Mouse (Mus musculus): Measurements from ENCODE around the gene Arhgdib. TPM values are rescaled to one million over a fixed set of nuclear protein-coding genes. Genes with fewer than 3 reads are reported as not detected.

The Arhgdib gene
- polyA plus RNA-seq, 1 experiment, result 10.5 TPM

DNA sequence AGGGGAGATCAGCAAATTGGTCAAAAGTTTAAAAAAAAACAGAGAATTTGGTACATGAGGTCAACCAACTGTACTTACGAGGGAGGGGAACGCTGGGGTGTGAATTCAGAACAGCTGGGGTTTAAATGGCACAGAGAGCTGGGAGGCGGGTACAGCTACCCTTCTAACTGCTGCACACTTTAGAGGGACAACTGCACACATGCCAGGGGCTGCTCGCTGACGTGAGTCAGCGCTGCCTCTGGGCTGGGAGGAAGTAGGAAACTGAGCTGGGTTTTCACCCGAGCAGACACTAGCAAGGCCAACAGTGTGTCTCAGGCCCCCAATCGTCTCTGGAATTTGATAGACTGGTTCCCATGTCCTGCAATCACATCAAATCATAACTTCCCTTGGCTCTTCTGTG lies 16.6 kb downstream of the Arhgdib start:
- H3K27me3 ChIP-seq (ENCODE audit: control insufficient read depth, insufficient read depth, low read length), result no peaks in the 10 kb centered on the region
- no peaks in the 10 kb centered on the region for H3K4me1 ChIP-seq (ENCODE audit: control insufficient read depth, insufficient read depth, low read length)
- no peak overlapping the region for H3K4me3 ChIP-seq (replicated peaks; ENCODE audit: insufficient read depth, low read depth, low read length)
- no peak for DNase-seq
- no peak overlapping the region for H3K27ac ChIP-seq (ENCODE audit: insufficient read depth, low read length)
- no peak for TF ChIP-seq CTCF (IDR thresholded peaks at IDR 0.05; ENCODE audit: borderline replicate concordance, insufficient read depth, low read depth, low read length)
- TF ChIP-seq POLR2A (IDR thresholded peaks at IDR 0.05; ENCODE audit: borderline replicate concordance, insufficient read depth, low read length), result no peak
- WGBS, result 72% methylated on average over 8 of the region's 8 CpGs

- Histone ChIP-seq H3K4me3 (replicated peaks; ENCODE audit: insufficient read depth, low read depth, low read length) (no peak within 1 kb of the TSS), H3K27me3 (ENCODE audit: control insufficient read depth, insufficient read depth, low read length) (no peaks in the 10 kb centered on the region), H3K4me1 (ENCODE audit: control insufficient read depth, insufficient read depth, low read length) (no peaks in the 10 kb centered on the region), H3K27ac (ENCODE audit: insufficient read depth, low read length) (no peak within 1 kb of the TSS)
- DNase-seq, result no peak
- no peak for TF ChIP-seq CTCF (IDR thresholded peaks at IDR 0.05; ENCODE audit: borderline replicate concordance, insufficient read depth, low read depth, low read length)
- no peak for TF ChIP-seq POLR2A (IDR thresholded peaks at IDR 0.05; ENCODE audit: borderline replicate concordance, insufficient read depth, low read length)
- 63% methylated on average over 8 of the region's 8 CpGs for WGBS
Measured at GRCm38 (mm10) chr6:136923532-136923931, 18.2 kb downstream of the Arhgdib start, which contains the start of gene Pde6h. Gene Pde6h, plus strand, starts transcription at chr6:136923832.

DNA sequence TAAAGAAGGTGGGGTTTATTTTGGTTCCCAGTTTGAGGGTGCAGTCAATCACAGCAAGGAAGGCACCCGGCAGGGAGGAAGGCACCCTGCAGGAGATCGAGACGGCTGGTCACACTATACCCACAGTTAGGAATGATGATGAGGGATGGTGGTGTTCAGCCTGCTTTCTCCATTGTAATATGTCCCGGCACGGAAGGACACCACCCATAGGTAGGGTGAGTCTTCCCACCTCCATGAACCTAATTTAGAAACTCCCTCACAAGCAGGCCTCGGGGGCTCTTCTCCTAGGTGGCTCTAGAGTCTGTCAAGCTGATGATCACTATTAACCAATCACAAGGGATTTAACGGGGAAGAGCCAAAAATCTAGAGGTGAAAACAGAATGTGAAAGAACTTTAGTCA lies 18.8 kb downstream of the Arhgdib start:
- no peaks in the 10 kb centered on the region for H3K4me1 ChIP-seq (ENCODE audit: control insufficient read depth, insufficient read depth, low read length)
- H3K4me3 ChIP-seq (replicated peaks; ENCODE audit: insufficient read depth, low read depth, low read length), result no peak overlapping the region
- DNase-seq, result no peak
- TF ChIP-seq CTCF (IDR thresholded peaks at IDR 0.05; ENCODE audit: borderline replicate concordance, insufficient read depth, low read depth, low read length) (no peak), POLR2A (IDR thresholded peaks at IDR 0.05; ENCODE audit: borderline replicate concordance, insufficient read depth, low read length) (no peak)
- H3K27ac ChIP-seq (ENCODE audit: insufficient read depth, low read length), result no peak overlapping the region
- no peaks in the 10 kb centered on the region for H3K27me3 ChIP-seq (ENCODE audit: control insufficient read depth, insufficient read depth, low read length)
- WGBS, result 88% methylated on average over 7 of the region's 7 CpGs

- no peaks in the 10 kb centered on the region for H3K27me3 ChIP-seq (ENCODE audit: control insufficient read depth, insufficient read depth, low read length)
- no peak for DNase-seq
- no peak within 1 kb of the TSS for H3K27ac ChIP-seq (ENCODE audit: insufficient read depth, low read length)
- H3K4me1 ChIP-seq (ENCODE audit: control insufficient read depth, insufficient read depth, low read length), result no peaks in the 10 kb centered on the region
- TF ChIP-seq POLR2A (IDR thresholded peaks at IDR 0.05; ENCODE audit: borderline replicate concordance, insufficient read depth, low read length) (no peak), CTCF (IDR thresholded peaks at IDR 0.05; ENCODE audit: borderline replicate concordance, insufficient read depth, low read depth, low read length) (no peak)
- WGBS, result 71% methylated on average over 5 of the region's 5 CpGs
- no peak within 1 kb of the TSS for H3K4me3 ChIP-seq (replicated peaks; ENCODE audit: insufficient read depth, low read depth, low read length)
Measured at GRCm38 (mm10) chr6:136922080-136922479, 19.6 kb downstream of the Arhgdib start, which contains the start of gene Erp27. Gene Erp27, minus strand, starts transcription at chr6:136922180.

DNA sequence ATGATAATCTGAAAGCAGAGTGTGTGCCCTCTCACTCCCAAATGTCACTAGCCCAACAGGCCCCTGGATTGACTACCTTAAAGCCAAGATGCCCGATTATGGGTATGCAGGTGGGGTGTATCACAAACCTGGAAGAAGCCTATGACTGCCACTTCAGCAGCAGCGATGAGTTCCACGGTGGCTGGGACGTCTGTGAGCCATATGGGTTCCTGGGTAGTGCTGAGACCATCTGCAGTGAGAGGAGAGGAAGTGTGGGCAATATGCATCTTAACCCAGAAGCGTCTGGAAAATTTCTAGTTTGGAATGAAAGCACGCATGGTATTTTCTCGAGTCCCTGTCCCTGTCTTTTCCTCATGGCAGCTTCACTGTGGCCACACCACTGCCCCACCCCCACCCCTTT lies 20.1 kb downstream of the Arhgdib start:
- Histone ChIP-seq H3K27me3 (ENCODE audit: control insufficient read depth, insufficient read depth, low read length) (no peaks in the 10 kb centered on the region), H3K27ac (ENCODE audit: insufficient read depth, low read length) (no peak overlapping the region), H3K4me3 (replicated peaks; ENCODE audit: insufficient read depth, low read depth, low read length) (no peak overlapping the region), H3K4me1 (ENCODE audit: control insufficient read depth, insufficient read depth, low read length) (no peaks in the 10 kb centered on the region)
- DNase-seq, result no peak
- 60% methylated on average over 7 of the region's 7 CpGs for WGBS
- TF ChIP-seq CTCF (IDR thresholded peaks at IDR 0.05; ENCODE audit: borderline replicate concordance, insufficient read depth, low read depth, low read length), result no peak
- no peak for TF ChIP-seq POLR2A (IDR thresholded peaks at IDR 0.05; ENCODE audit: borderline replicate concordance, insufficient read depth, low read length)

DNA sequence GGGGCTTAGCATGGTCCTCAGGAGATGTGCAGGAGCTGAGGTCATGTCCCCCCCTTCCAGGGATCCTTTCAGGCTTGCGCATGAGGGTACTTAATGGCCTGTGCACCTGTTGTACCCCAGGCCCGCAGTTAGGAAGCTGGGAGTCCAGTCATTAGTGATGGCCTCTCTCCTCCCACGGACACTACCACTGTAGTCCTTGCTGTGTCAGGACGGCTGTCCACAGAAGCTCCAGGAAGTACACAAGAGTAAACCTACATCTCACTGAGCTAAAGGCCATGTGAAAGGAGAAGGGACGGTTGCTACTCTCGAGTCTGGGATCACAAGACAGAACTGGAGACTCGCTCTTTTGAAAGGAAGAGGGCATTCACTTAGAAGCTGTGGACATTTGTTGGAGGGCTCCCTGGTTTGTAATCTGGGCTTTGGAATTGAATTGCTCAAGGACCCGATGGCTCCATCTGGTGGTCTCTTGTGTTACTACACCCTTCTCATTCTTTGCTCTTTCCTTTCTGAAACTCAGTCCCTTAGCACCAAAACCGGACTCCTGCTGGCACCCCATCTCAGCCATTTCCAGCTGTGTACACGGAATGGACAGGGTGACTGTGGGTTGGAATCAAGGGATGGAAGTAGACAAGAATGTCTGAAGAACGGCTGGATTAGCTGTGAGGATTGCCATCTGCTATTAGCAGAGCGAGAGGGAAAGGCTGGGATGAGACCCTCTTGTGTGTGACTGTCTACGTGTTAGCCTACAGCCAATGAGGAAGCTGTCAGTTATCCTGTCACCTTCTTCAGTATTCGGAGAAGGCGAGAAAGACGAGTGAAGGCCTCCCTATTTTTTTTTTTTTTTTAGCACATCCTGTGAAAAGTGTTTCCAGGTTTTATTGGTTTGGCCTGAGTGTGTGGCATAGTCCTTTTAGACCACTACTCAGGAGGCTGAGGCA lies 21.1 kb downstream of the Arhgdib start:
- no peak overlapping the region for H3K4me3 ChIP-seq (replicated peaks; ENCODE audit: insufficient read depth, low read depth, low read length)
- H3K4me1 ChIP-seq (ENCODE audit: control insufficient read depth, insufficient read depth, low read length), result no peaks in the 10 kb centered on the region
- peak; percentile 37 for DNase-seq
- no peak overlapping the region for H3K27ac ChIP-seq (ENCODE audit: insufficient read depth, low read length)
- TF ChIP-seq CTCF (IDR thresholded peaks at IDR 0.05; ENCODE audit: borderline replicate concordance, insufficient read depth, low read depth, low read length) (peak; percentile 54; the same call in 1 of the 2 replicates), POLR2A (IDR thresholded peaks at IDR 0.05; ENCODE audit: borderline replicate concordance, insufficient read depth, low read length) (no peak)
- H3K27me3 ChIP-seq (ENCODE audit: control insufficient read depth, insufficient read depth, low read length), result no peaks in the 10 kb centered on the region
- WGBS, result 42% methylated on average over 16 of the region's 16 CpGs

GRCm38 (mm10) chr6:136917885-136918284 lies 23.8 kb downstream of the Arhgdib start:
- WGBS, result 7% methylated on average over 2 of the region's 2 CpGs
- H3K27me3 ChIP-seq (ENCODE audit: control insufficient read depth, insufficient read depth, low read length), result no peaks in the 10 kb centered on the region
- H3K27ac ChIP-seq (ENCODE audit: insufficient read depth, low read length), result no peak overlapping the region
- TF ChIP-seq POLR2A (IDR thresholded peaks at IDR 0.05; ENCODE audit: borderline replicate concordance, insufficient read depth, low read length) (no peak), CTCF (IDR thresholded peaks at IDR 0.05; ENCODE audit: borderline replicate concordance, insufficient read depth, low read depth, low read length) (no peak)
- H3K4me3 ChIP-seq (replicated peaks; ENCODE audit: insufficient read depth, low read depth, low read length), result no peak overlapping the region
- no peaks in the 10 kb centered on the region for H3K4me1 ChIP-seq (ENCODE audit: control insufficient read depth, insufficient read depth, low read length)
- DNase-seq, result no peak
